Mouse (Mus musculus) neural tube, embryonic 14.5 days (tissue): ENCODE measurements around the gene Myl7. TPM values are rescaled to one million over a fixed set of nuclear protein-coding genes. Genes with fewer than 3 reads are reported as not detected.
A peak's percentile ranks its signal among the peaks of the same experiment; 100 is the strongest.
"Not testable (repeated sequence)": the region's sequence is repeated elsewhere in the genome, so short reads cannot be mapped to it uniquely, and the experiment has no call there.

Source experiments
- ATAC-seq: fragments of 200-750 bp; cut with Nextera tagmentation; 2 replicates; pipeline ENCODE4 v1.8.0; 2017; ENCODE audit warnings: low read depth, mild to moderate bottlenecking, moderate TSS enrichment, moderate library complexity
- H3K27ac ChIP-seq: fragments of 300-500 bp; sonication (generic); 2 replicates; pipeline ENCODE4 v1.5.1; 2014; ENCODE audit warnings: low read depth, mild to moderate bottlenecking, control low read depth, low read length, moderate library complexity, mixed read lengths
- H3K27me3 ChIP-seq: fragments of 300-500 bp; sonication (generic); 2 replicates; pipeline ENCODE4 v1.6.1; 2014; ENCODE audit warnings: low read length; ENCODE audit not compliant: control insufficient read depth, insufficient read depth
- H3K36me3 ChIP-seq: fragments of 300-500 bp; sonication (generic); 2 replicates; pipeline ENCODE4 v1.6.1; 2014; ENCODE audit warnings: low read length, mixed read lengths; ENCODE audit not compliant: control insufficient read depth, insufficient read depth
- H3K4me1 ChIP-seq: fragments of 300-500 bp; sonication (generic); 2 replicates; pipeline ENCODE4 v1.6.1; 2014; ENCODE audit warnings: low read length; ENCODE audit not compliant: control insufficient read depth, insufficient read depth
- H3K4me2 ChIP-seq: fragments of 300-500 bp; sonication (generic); 2 replicates; pipeline ENCODE4 v1.6.1; 2014; ENCODE audit warnings: mild to moderate bottlenecking, low read depth, low read length, control low read depth
- H3K4me3 ChIP-seq: fragments of 300-500 bp; sonication (generic); 2 replicates; pipeline ENCODE4 v1.5.1; 2014; ENCODE audit warnings: low read depth, low read length, control low read depth, mixed read lengths
- H3K9ac ChIP-seq: fragments of 300-500 bp; sonication (generic); replicated peaks from 2 replicates; pipeline ENCODE4 v1.6.1; 2014; ENCODE audit warnings: low read depth, mild to moderate bottlenecking, control low read depth, low read length, mixed read lengths
- H3K9me3 ChIP-seq: fragments of 300-500 bp; sonication (generic); 2 replicates; pipeline ENCODE4 v1.6.1; 2016; ENCODE audit warnings: low read length; ENCODE audit not compliant: control insufficient read depth
- WGBS: fragments of 180-500 bp; shearing (Covaris S2); extraction: QIAGEN DNeasy Blood & Tissue Kit; methylation state at CpG from one replicate; pipeline ENCODE4 v1.1.7; 2014; 5-methylcytosine and 5-hydroxymethylcytosine counted together
- polyA plus RNA-seq: library from polyadenylated mRNA; unstranded; fragments of >200 nt; fragmentation: Nextera tagmentation; extraction: Ambion mirVana; gene quantifications from 2 replicates; pipeline ENCODE4 v1.2.1, GENCODE M21; 2014

Myl7 gene
- polyA plus RNA-seq, 1 experiment from 2014 or later: not detected

- ATAC-seq: no peak
These were observed 704 bp upstream of the Myl7 start for GRCm38 (mm10) chr11:5899286-5899685.

GRCm38 (mm10) chr11:5897839-5898238 is 743 bp downstream of the Myl7 start:
- no peak for ATAC-seq
- no peaks in the 10 kb centered on the region for H3K9me3 ChIP-seq
- no peaks in the 10 kb centered on the region for H3K27me3 ChIP-seq
- H3K4me2 ChIP-seq: no peak overlapping the region
- no peak overlapping the region for H3K9ac ChIP-seq
- H3K36me3 ChIP-seq: no peaks in the 10 kb centered on the region
- 21% methylated on average over 10 of the region's 10 CpGs for WGBS
- peaks cover 17% of the 10 kb centered on the region for H3K4me1 ChIP-seq
- no peak overlapping the region for H3K27ac ChIP-seq
- no peak overlapping the region for H3K4me3 ChIP-seq

More at GRCm38 (mm10) chr11:5899286-5899685, 704 bp upstream of the Myl7 start:
- H3K4me2 ChIP-seq: no peak overlapping the region
- H3K4me3 ChIP-seq: no peak overlapping the region
- 95% methylated on average over 10 of the region's 10 CpGs for WGBS
- H3K9me3 ChIP-seq: no peaks in the 10 kb centered on the region
- no peak overlapping the region for H3K9ac ChIP-seq
- H3K36me3 ChIP-seq: no peaks in the 10 kb centered on the region
- peaks cover 17% of the 10 kb centered on the region for H3K4me1 ChIP-seq
- H3K27ac ChIP-seq: no peak overlapping the region
- no peaks in the 10 kb centered on the region for H3K27me3 ChIP-seq

GRCm38 (mm10) chr11:5897230-5897629 is 1.4 kb downstream of the Myl7 start:
- Histone ChIP-seq H3K9me3 (no peaks in the 10 kb centered on the region), H3K9ac (no peak overlapping the region), H3K4me3 (no peak overlapping the region), H3K36me3 (no peaks in the 10 kb centered on the region), H3K27ac (no peak overlapping the region), H3K4me1 (peaks cover 12% of the 10 kb centered on the region), H3K27me3 (no peaks in the 10 kb centered on the region), H3K4me2 (no peak overlapping the region)
- ATAC-seq: no peak
- 18% methylated on average over 16 of the region's 16 CpGs for WGBS

GRCm38 (mm10) chr11:5893807-5894206 is 4.8 kb downstream of the Myl7 start:
- Histone ChIP-seq H3K27ac (no peak overlapping the region), H3K9me3 (no peaks in the 10 kb centered on the region), H3K4me3 (no peak overlapping the region), H3K4me1 (0 out of 2 replicates have a peak, but pooled peaks cover 3% of the 10 kb centered on the region), H3K27me3 (no peaks in the 10 kb centered on the region), H3K4me2 (no peak overlapping the region), H3K36me3 (no peaks in the 10 kb centered on the region), H3K9ac (no peak overlapping the region)
- no peak for ATAC-seq
- 51% methylated on average over 6 of the region's 6 CpGs for WGBS

GRCm38 (mm10) chr11:5892810-5893368 is 5.7 kb downstream of the Myl7 start:
- Histone ChIP-seq H3K36me3 (no peaks in the 10 kb centered on the region), H3K27ac (no peak overlapping the region), H3K9me3 (no peaks in the 10 kb centered on the region), H3K4me3 (no peak overlapping the region), H3K4me1 (0 out of 2 replicates have a peak, but pooled peaks cover 3% of the 10 kb centered on the region), H3K27me3 (no peaks in the 10 kb centered on the region), H3K4me2 (no peak overlapping the region), H3K9ac (no peak overlapping the region)
- ATAC-seq: no peak
- WGBS: 35% methylated on average over 4 of the region's 4 CpGs

GRCm38 (mm10) chr11:5892151-5892591 is 6.4 kb downstream of the Myl7 start:
- no peaks in the 10 kb centered on the region for H3K36me3 ChIP-seq
- no peaks in the 10 kb centered on the region for H3K27me3 ChIP-seq
- no peak overlapping the region for H3K4me2 ChIP-seq
- ATAC-seq: 0 out of 2 replicates have a peak, but pooled peaks have one; percentile 26
- H3K27ac ChIP-seq: no peak overlapping the region
- no peak overlapping the region for H3K4me3 ChIP-seq
- H3K9me3 ChIP-seq: no peaks in the 10 kb centered on the region
- no peak overlapping the region for H3K9ac ChIP-seq
- 59% methylated on average over 8 of the region's 8 CpGs for WGBS
- 0 out of 2 replicates have a peak, but pooled peaks cover 3% of the 10 kb centered on the region for H3K4me1 ChIP-seq

GRCm38 (mm10) chr11:5888563-5888962 is 10.0 kb downstream of the Myl7 start:
- H3K9me3 ChIP-seq, H3K27me3 ChIP-seq, H3K36me3 ChIP-seq, H3K4me2 ChIP-seq, H3K9ac ChIP-seq, H3K4me1 ChIP-seq, H3K4me3 ChIP-seq, ATAC-seq: not testable (repeated sequence)
- 75% methylated on average over 4 of the region's 5 CpGs for WGBS
- H3K27ac ChIP-seq: peak overlapping the region; percentile 10; the same call in 1 of the 2 replicates

GRCm38 (mm10) chr11:5887250-5887649 is 11.3 kb downstream of the Myl7 start:
- Histone ChIP-seq H3K4me2 (no peak overlapping the region), H3K27me3 (no peaks in the 10 kb centered on the region), H3K9me3 (no peaks in the 10 kb centered on the region), H3K9ac (no peak overlapping the region), H3K27ac (no peak overlapping the region), H3K36me3 (no peaks in the 10 kb centered on the region), H3K4me1 (0 out of 2 replicates have a peak, but pooled peaks cover 5% of the 10 kb centered on the region), H3K4me3 (no peak overlapping the region)
- WGBS: 14% methylated on average over 5 of the region's 5 CpGs
- no peak for ATAC-seq

- Histone ChIP-seq H3K27me3 (no peaks in the 10 kb centered on the region), H3K36me3 (no peaks in the 10 kb centered on the region), H3K9ac (no peak overlapping the region), H3K9me3 (no peaks in the 10 kb centered on the region), H3K27ac (no peak overlapping the region), H3K4me3 (no peak overlapping the region), H3K4me1 (0 out of 2 replicates have a peak, but pooled peaks cover 3% of the 10 kb centered on the region), H3K4me2 (no peak overlapping the region)
- no peak for ATAC-seq
- 17% methylated on average over 9 of the region's 9 CpGs for WGBS
These were observed 12.4 kb downstream of the Myl7 start for GRCm38 (mm10) chr11:5886187-5886586.
